19 mouse cellular contexts compared by ENCODE assay signal in genomic region chr2:166474601-166475000, GRCm38 (mm10).
A peak's percentile ranks its signal among the peaks of the same experiment; 100 is the strongest.
DNase-seq lines count a peak whose midpoint lies in the region; ATAC-seq and TF ChIP-seq lines count a peak whose summit lies in the region.
"Had no signal": no experiment of that assay in that cellular context is flagged by ENCODE, and none has a peak within 500 bp of the region (broad histone marks: within the 10 kb centered on the region; RNA-seq: fewer than 3 reads in every experiment).

No protein-coding gene starts in this region.

- no peak overlapping the region for H3K4me3 ChIP-seq in forebrain, embryonic 16.5 days (replicated peaks; ENCODE audit: low read length)
- H3K4me3 ChIP-seq in forebrain, embryonic 14.5 days (ENCODE audit: low read depth, low read length), result no peak overlapping the region
- no peak overlapping the region for H3K4me3 ChIP-seq in layer of hippocampus, adult 2 months
- H3K4me3 ChIP-seq in neural tube, embryonic 13.5 days, result no peak overlapping the region
- no peak overlapping the region for H3K4me3 ChIP-seq in hindbrain, embryonic 15.5 days
- no peak overlapping the region for H3K4me3 ChIP-seq in stomach, postnatal 0 days (ENCODE audit: low read depth, low read length)
- H3K4me3 ChIP-seq: embryonic facial prominence, embryonic 13.5 days; heart, embryonic 10.5 days; limb, embryonic 13.5 days; liver, embryonic 13.5 days; lung, embryonic 15.5 days had no signal

- TF ChIP-seq CTCF in layer of hippocampus, adult 2 months (conservative IDR thresholded peaks at IDR 0.05), result no peak
- TF ChIP-seq CTCF in stomach, postnatal 0 days (IDR thresholded peaks at IDR 0.05; ENCODE audit: low read depth), result no peak

- H3K4me2 ChIP-seq in forebrain, embryonic 16.5 days (ENCODE audit: low read length), result no peak overlapping the region
- no peak overlapping the region for H3K4me2 ChIP-seq in forebrain, embryonic 14.5 days (ENCODE audit: low read length)
- H3K4me2 ChIP-seq in neural tube, embryonic 13.5 days, result no peak overlapping the region
- H3K4me2 ChIP-seq in hindbrain, embryonic 15.5 days, result no peak overlapping the region
- H3K4me2 ChIP-seq in stomach, postnatal 0 days (replicated peaks; ENCODE audit: low read depth), result no peak overlapping the region
- H3K4me2 ChIP-seq: embryonic facial prominence, embryonic 13.5 days; limb, embryonic 13.5 days; liver, embryonic 13.5 days; lung, embryonic 15.5 days had no signal

- H3K9ac ChIP-seq in forebrain, embryonic 16.5 days (replicated peaks; ENCODE audit: low read depth, low read length), result no peak overlapping the region
- H3K9ac ChIP-seq in forebrain, embryonic 14.5 days (ENCODE audit: low read length), result no peak overlapping the region
- H3K9ac ChIP-seq in neural tube, embryonic 13.5 days, result no peak overlapping the region
- no peak overlapping the region for H3K9ac ChIP-seq in hindbrain, embryonic 15.5 days
- H3K9ac ChIP-seq in stomach, postnatal 0 days (ENCODE audit: low read length), result no peak overlapping the region
- H3K9ac ChIP-seq: embryonic facial prominence, embryonic 13.5 days; limb, embryonic 13.5 days; liver, embryonic 13.5 days; lung, embryonic 15.5 days had no signal

- H3K4me1 ChIP-seq in forebrain, embryonic 16.5 days (replicated peaks; ENCODE audit: control insufficient read depth, insufficient read depth, low read length), result peaks cover 14% of the 10 kb centered on the region
- peaks cover 5% of the 10 kb centered on the region for H3K4me1 ChIP-seq in forebrain, embryonic 14.5 days (ENCODE audit: control insufficient read depth, insufficient read depth, low read length)
- peaks cover 24% of the 10 kb centered on the region for H3K4me1 ChIP-seq in neural tube, embryonic 13.5 days (replicated peaks)
- H3K4me1 ChIP-seq in hindbrain, embryonic 15.5 days (replicated peaks), result peaks cover 12% of the 10 kb centered on the region
- no peaks in the 10 kb centered on the region for H3K4me1 ChIP-seq in stomach, postnatal 0 days (replicated peaks; ENCODE audit: control insufficient read depth, insufficient read depth)
- H3K4me1 ChIP-seq: liver, embryonic 13.5 days; lung, embryonic 15.5 days had no signal

- no peak overlapping the region for H3K27ac ChIP-seq in forebrain, embryonic 16.5 days (ENCODE audit: low read length)
- H3K27ac ChIP-seq in forebrain, embryonic 14.5 days (ENCODE audit: low read depth, low read length), result no peak overlapping the region
- H3K27ac ChIP-seq in layer of hippocampus, adult 2 months, result peak overlapping the region; percentile 14; the same call in 1 of the 2 replicates
- peak overlapping the region; percentile 33; the same call in 1 of the 2 replicates for H3K27ac ChIP-seq in neural tube, embryonic 13.5 days (replicated peaks)
- H3K27ac ChIP-seq in hindbrain, embryonic 15.5 days (replicated peaks), result peak overlapping the region; percentile 60; the same call in 1 of the 2 replicates
- no peak overlapping the region for H3K27ac ChIP-seq in stomach, postnatal 0 days (replicated peaks)
- H3K27ac ChIP-seq: embryonic facial prominence, embryonic 13.5 days; heart, embryonic 10.5 days; limb, embryonic 13.5 days; liver, embryonic 13.5 days; lung, embryonic 15.5 days had no signal

- 48% methylated on average over 12 of the region's 12 CpGs for WGBS in forebrain, embryonic 16.5 days
- WGBS in forebrain, embryonic 14.5 days, result 54% methylated on average over 12 of the region's 12 CpGs
- 31% methylated on average over 12 of the region's 12 CpGs for WGBS in neural tube, embryonic 13.5 days
- WGBS in hindbrain, embryonic 15.5 days, result 22% methylated on average over 12 of the region's 12 CpGs
- WGBS in stomach, postnatal 0 days, result 27% methylated on average over 12 of the region's 12 CpGs

- ATAC-seq in forebrain, embryonic 16.5 days, result peak; percentile 37; the same call in 1 of the 2 replicates
- ATAC-seq in forebrain, embryonic 14.5 days, result no peak
- no peak for ATAC-seq in neural tube, embryonic 13.5 days (ENCODE audit: low read depth)
- ATAC-seq in hindbrain, embryonic 15.5 days (ENCODE audit: low FRiP score, low read depth), result no peak
- no peak for ATAC-seq in stomach, postnatal 0 days (ENCODE audit: low FRiP score, low TSS enrichment)
- ATAC-seq: CD4-positive, CD25-positive, alpha-beta regulatory T cell, adult 4 months; Patski had no signal

- no peaks in the 10 kb centered on the region for H3K9me3 ChIP-seq in forebrain, embryonic 16.5 days (ENCODE audit: control insufficient read depth, low read length)
- H3K9me3 ChIP-seq in forebrain, embryonic 14.5 days (replicated peaks; ENCODE audit: control insufficient read depth, low read length), result no peaks in the 10 kb centered on the region
- no peaks in the 10 kb centered on the region for H3K9me3 ChIP-seq in neural tube, embryonic 13.5 days
- H3K9me3 ChIP-seq in hindbrain, embryonic 15.5 days, result no peaks in the 10 kb centered on the region
- no peaks in the 10 kb centered on the region for H3K9me3 ChIP-seq in stomach, postnatal 0 days (ENCODE audit: control insufficient read depth, low read length)
- H3K9me3 ChIP-seq: embryonic facial prominence, embryonic 13.5 days; heart, embryonic 10.5 days; limb, embryonic 13.5 days; liver, embryonic 13.5 days; lung, embryonic 15.5 days had no signal

- no peak for TF ChIP-seq EP300 in stomach, postnatal 0 days (optimal IDR thresholded peaks at IDR 0.05)

- no peaks in the 10 kb centered on the region for H3K36me3 ChIP-seq in forebrain, embryonic 16.5 days (ENCODE audit: control insufficient read depth, insufficient read depth)
- no peaks in the 10 kb centered on the region for H3K36me3 ChIP-seq in forebrain, embryonic 14.5 days (ENCODE audit: control insufficient read depth, insufficient read depth, low read length)
- no peaks in the 10 kb centered on the region for H3K36me3 ChIP-seq in neural tube, embryonic 13.5 days
- H3K36me3 ChIP-seq in hindbrain, embryonic 15.5 days, result no peaks in the 10 kb centered on the region
- H3K36me3 ChIP-seq in stomach, postnatal 0 days (ENCODE audit: control insufficient read depth, insufficient read depth, low read length), result no peaks in the 10 kb centered on the region
- H3K36me3 ChIP-seq: embryonic facial prominence, embryonic 13.5 days; heart, embryonic 10.5 days; limb, embryonic 13.5 days; liver, embryonic 13.5 days; lung, embryonic 15.5 days had no signal

- DNase-seq in forebrain, embryonic 14.5 days (ENCODE audit: low spot score), result no peak
- DNase-seq in layer of hippocampus, adult 2 months (ENCODE audit: low spot score in 2 of 2), result no peak
- no peak for DNase-seq in layer of hippocampus, postnatal 36 days
- no peak for DNase-seq in neural tube, embryonic 10.5 days (ENCODE audit: extremely low spot score, low spot score)
- no peak for DNase-seq in stomach, postnatal 0 days (ENCODE audit: low spot score)
- DNase-seq: adrenal gland, adult 8-10 months; cerebellum, adult 9-11 months; kidney, adult 11 months; liver, embryonic 13.5 days; thymus, postnatal 14 days had no signal

- H3K27me3 ChIP-seq in forebrain, embryonic 16.5 days (replicated peaks; ENCODE audit: control insufficient read depth, insufficient read depth, low read length), result no peaks in the 10 kb centered on the region; the same call in none of the 2 replicates
- H3K27me3 ChIP-seq in forebrain, embryonic 14.5 days (replicated peaks; ENCODE audit: control insufficient read depth, insufficient read depth, low read length), result no peaks in the 10 kb centered on the region
- H3K27me3 ChIP-seq in neural tube, embryonic 13.5 days, result 0 out of 2 replicates have a peak, but pooled peaks cover 2% of the 10 kb centered on the region
- no peaks in the 10 kb centered on the region for H3K27me3 ChIP-seq in hindbrain, embryonic 15.5 days
- no peaks in the 10 kb centered on the region for H3K27me3 ChIP-seq in stomach, postnatal 0 days (ENCODE audit: control insufficient read depth, insufficient read depth, low read length)
- H3K27me3 ChIP-seq: embryonic facial prominence, embryonic 13.5 days; limb, embryonic 13.5 days; liver, embryonic 13.5 days; lung, embryonic 15.5 days; Patski had no signal

Comparison
In these comparisons a context has a peak if more than half of its experiments do, and no peak if none do; other contexts are left out.
1. H3K27ac ChIP-seq: peak in layer of hippocampus, adult 2 months (single experiment), neural tube, embryonic 13.5 days (single experiment) and hindbrain, embryonic 15.5 days (single experiment); none in forebrain, embryonic 16.5 days (single experiment), forebrain, embryonic 14.5 days (single experiment) and stomach, postnatal 0 days (single experiment).